In the genomic region with DNA sequence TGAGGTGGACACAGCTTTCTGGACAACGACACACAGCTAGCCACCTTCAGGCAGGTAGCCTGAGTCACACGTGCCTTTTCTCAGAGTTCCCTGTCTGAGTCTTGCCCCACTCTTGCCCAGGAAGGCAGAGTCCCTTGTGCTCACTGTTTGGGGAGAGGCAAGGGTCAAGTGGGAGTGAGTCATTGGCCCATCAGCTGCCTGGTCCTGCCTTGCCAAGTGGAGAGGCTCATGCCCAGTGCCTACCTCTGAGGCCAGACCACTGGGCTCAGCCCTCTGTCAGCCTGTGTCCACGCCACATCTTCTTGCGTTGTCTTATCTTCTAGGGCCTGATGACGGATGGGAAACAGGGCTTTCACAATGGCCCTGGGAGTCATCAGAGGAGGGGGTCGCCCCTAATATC, we compare ENCODE assay signal across 22 mouse cellular contexts. TPM values are rescaled to one million over a fixed set of nuclear protein-coding genes. Genes with fewer than 3 reads are reported as not detected.
DNase-seq lines count a peak whose midpoint lies in the region; ATAC-seq and TF ChIP-seq lines count a peak whose summit lies in the region.
"Had no signal": no experiment of that assay in that cellular context is flagged by ENCODE, and none has a peak within 500 bp of the region (broad histone marks: within the 10 kb centered on the region; RNA-seq: fewer than 3 reads in every experiment).

No protein-coding gene starts in this region.

- DNase-seq in heart, adult 11 months = peak; percentile 94
- DNase-seq in heart, adult 9 months (ENCODE audit: low spot score in 2 of 2) = no peak
- DNase-seq in lung, postnatal 0 days (ENCODE audit: low spot score) = peak; percentile 22
- DNase-seq in lung, postnatal 25 days (ENCODE audit: low spot score) = no peak
- peak; percentile 68 for DNase-seq in adrenal gland, postnatal 36 days
- no peak for DNase-seq in gastrocnemius, postnatal 14 days
- DNase-seq: B cell, adult 2 months; cerebellum, adult 8-10 months; gastrocnemius, postnatal 25 days; kidney, adult 11 months; lung, postnatal 10 days; right cerebral cortex, postnatal 14 days; spleen, adult 18-20 months; thymus, postnatal 36 days had no signal

- H3K9me3 ChIP-seq in lung, postnatal 0 days (ENCODE audit: low read length) = no peaks in the 10 kb centered on the region

- TF ChIP-seq EP300 in lung, postnatal 0 days (IDR thresholded peaks at IDR 0.05) = no peak

- intact Hi-C loops in gastrocnemius, postnatal 14 days (cut with DNase I; ENCODE audit: low total_unique reads) = no loop called here

- no peaks in the 10 kb centered on the region for H3K36me3 ChIP-seq in lung, postnatal 0 days (ENCODE audit: insufficient read depth, low read length)

- H3K4me2 ChIP-seq in lung, postnatal 0 days (replicated peaks; ENCODE audit: low read depth, low read length) = no peak overlapping the region

- no peak overlapping the region for H3K4me3 ChIP-seq in lung, postnatal 0 days (ENCODE audit: low read depth, low read length)

- no peak for ATAC-seq in lung, postnatal 0 days
- no peak for ATAC-seq in erythroid progenitor cell, adult 5-6 weeks (replicated peaks; ENCODE audit: low FRiP score, poor library complexity, severe bottlenecking)
- ATAC-seq: forebrain, embryonic 14.5 days had no signal

- H3K4me1 ChIP-seq in lung, postnatal 0 days (ENCODE audit: insufficient read depth, low read depth, low read length) = no peaks in the 10 kb centered on the region

- WGBS in lung, postnatal 0 days = 42% methylated on average over 6 of the region's 6 CpGs

- H3K27me3 ChIP-seq in lung, postnatal 0 days (replicated peaks; ENCODE audit: insufficient read depth, low read length) = no peaks in the 10 kb centered on the region

- no peak for TF ChIP-seq CTCF in lung, postnatal 0 days (IDR thresholded peaks at IDR 0.05)

- no peak overlapping the region for H3K9ac ChIP-seq in lung, postnatal 0 days (replicated peaks; ENCODE audit: low read depth)
- H3K9ac ChIP-seq: liver, embryonic 14.5 days had no signal

- H3K27ac ChIP-seq in lung, postnatal 0 days (ENCODE audit: low read length) = no peak overlapping the region
- H3K27ac ChIP-seq: liver, embryonic 14.5 days had no signal

RNA-seq across cellular contexts. Expression of a gene that starts 13.4 kb away (rescaled TPM):
- polyA plus RNA-seq in lung, postnatal 0 days (2015; fragmentation: Nextera tagmentation; extraction: Ambion mirVana) = 10.3 and 11.7 TPM in 2 replicates
- not detected for total RNA-seq in adrenal gland, postnatal 36 days (2021)
- total RNA-seq in gastrocnemius, postnatal 14 days (2021) = not detected
- not detected in 2 replicates for total RNA-seq in erythroid progenitor cell, adult 5-6 weeks (2015; ENCODE audit: low replicate concordance)
- not detected in 2 replicates for total RNA-seq in erythroid progenitor cell, adult 5-6 weeks (2017; ENCODE audit: low replicate concordance)
- total RNA-seq: gastrocnemius, postnatal 25 days; megakaryocyte-erythroid progenitor cell, adult 5-6 weeks; neutrophil, adult 5-6 weeks had no signal
- polyA plus RNA-seq: embryonic facial prominence, embryonic 11.5 days; kidney, embryonic 16.5 days; large intestine, adult 2 months had no signal

RNA-seq across cellular contexts. Expression of a gene that starts 29.3 kb away (rescaled TPM):
- 0.05 TPM in 1 of 2 replicates, not detected in the other for polyA plus RNA-seq in lung, postnatal 0 days (2015; fragmentation: Nextera tagmentation; extraction: Ambion mirVana)
- under 1 TPM; 0.49 to 0.53 TPM for total RNA-seq in adrenal gland, postnatal 36 days (2021)
- not detected for total RNA-seq in gastrocnemius, postnatal 14 days (2021)
- total RNA-seq in erythroid progenitor cell, adult 5-6 weeks (2015; ENCODE audit: low replicate concordance) = not detected in 2 replicates
- total RNA-seq in erythroid progenitor cell, adult 5-6 weeks (2017; ENCODE audit: low replicate concordance) = not detected in 2 replicates
- total RNA-seq: gastrocnemius, postnatal 25 days; megakaryocyte-erythroid progenitor cell, adult 5-6 weeks; neutrophil, adult 5-6 weeks had no signal
- polyA plus RNA-seq: kidney, embryonic 16.5 days had no signal

RNA-seq across cellular contexts. Expression of a gene that starts 34.2 kb away (rescaled TPM):
- polyA plus RNA-seq in lung, postnatal 0 days (2015; fragmentation: Nextera tagmentation; extraction: Ambion mirVana) = 0.42 and 0.55 TPM in 2 replicates
- 10 to 100 TPM; 58.7 to 97.3 TPM for total RNA-seq in adrenal gland, postnatal 36 days (2021)
- 1 to 10 TPM; 3.2 to 3.4 TPM for total RNA-seq in gastrocnemius, postnatal 14 days (2021)
- 10.5 TPM in 1 of 2 replicates, not detected in the other for total RNA-seq in erythroid progenitor cell, adult 5-6 weeks (2015; ENCODE audit: low replicate concordance)
- 0.91 and 2.3 TPM in 2 replicates for total RNA-seq in erythroid progenitor cell, adult 5-6 weeks (2017; ENCODE audit: low replicate concordance)

Comparison
In these comparisons a context has a peak if more than half of its experiments do, and no peak if none do; other contexts are left out.
1. DNase-seq: peak in heart, adult 11 months (single experiment), lung, postnatal 0 days (single experiment) and adrenal gland, postnatal 36 days (2 of 2); none in heart, adult 9 months (0 of 2), lung, postnatal 25 days (single experiment) and gastrocnemius, postnatal 14 days (single experiment).
2. RNA of a gene that starts 34.2 kb away (total RNA-seq): 58.7 to 97.3 TPM in adrenal gland, postnatal 36 days; 0.91 to 10.5 TPM in erythroid progenitor cell, adult 5-6 weeks and 3.2 to 3.4 TPM in gastrocnemius, postnatal 14 days; every median in the first group is over 4 times any median in the second.